Mouse (Mus musculus) heart, adult 9 months (tissue): ENCODE results near the gene Nfib.

Source experiments
- DNase-seq, 2 experiments: peaks; one replicate each; pipeline ENCODE4 v3.0.0; 2022; ENCODE audit warnings: low spot score in 2 of 2

Gene Nfib

DNA sequence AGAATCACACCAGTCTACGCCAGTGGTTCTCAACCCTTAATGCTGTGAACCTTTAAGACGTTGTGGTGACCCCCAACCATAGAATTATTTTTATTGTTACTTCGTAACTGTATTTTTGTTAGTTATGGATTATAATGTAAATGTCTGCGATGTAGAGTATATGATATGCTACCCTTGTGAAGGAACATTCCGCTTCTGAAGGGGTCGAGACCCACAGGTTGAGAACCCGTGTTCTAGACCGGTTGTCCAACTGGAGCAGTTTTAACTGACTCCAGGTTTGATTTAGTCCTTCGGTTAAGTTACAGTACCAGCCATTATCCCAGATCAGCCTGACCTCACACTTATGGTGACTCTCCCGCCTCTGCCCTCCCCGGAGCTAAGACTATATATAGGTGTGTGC is 70.4 kb downstream of the Nfib start:
- no peak for DNase-seq

DNA sequence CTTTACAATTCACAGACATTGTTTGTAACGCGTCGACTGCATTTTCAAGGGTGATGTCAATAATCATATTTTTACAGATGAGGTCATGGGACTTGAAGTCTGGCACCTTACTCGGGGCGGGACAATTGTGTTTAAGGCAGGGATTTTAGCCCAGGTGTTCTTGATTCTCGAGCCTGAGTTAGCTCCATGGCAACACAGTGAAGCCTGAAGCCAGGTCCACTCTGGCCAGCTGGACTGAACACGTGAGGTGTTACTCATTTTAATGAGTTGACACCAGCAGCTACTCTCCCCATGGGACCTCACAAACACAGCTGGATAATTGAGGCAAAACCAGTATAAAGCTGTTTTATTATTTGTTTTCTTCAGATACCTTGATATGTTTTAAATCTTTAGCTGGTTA is 71.2 kb downstream of the Nfib start:
- DNase-seq = no peak

DNA sequence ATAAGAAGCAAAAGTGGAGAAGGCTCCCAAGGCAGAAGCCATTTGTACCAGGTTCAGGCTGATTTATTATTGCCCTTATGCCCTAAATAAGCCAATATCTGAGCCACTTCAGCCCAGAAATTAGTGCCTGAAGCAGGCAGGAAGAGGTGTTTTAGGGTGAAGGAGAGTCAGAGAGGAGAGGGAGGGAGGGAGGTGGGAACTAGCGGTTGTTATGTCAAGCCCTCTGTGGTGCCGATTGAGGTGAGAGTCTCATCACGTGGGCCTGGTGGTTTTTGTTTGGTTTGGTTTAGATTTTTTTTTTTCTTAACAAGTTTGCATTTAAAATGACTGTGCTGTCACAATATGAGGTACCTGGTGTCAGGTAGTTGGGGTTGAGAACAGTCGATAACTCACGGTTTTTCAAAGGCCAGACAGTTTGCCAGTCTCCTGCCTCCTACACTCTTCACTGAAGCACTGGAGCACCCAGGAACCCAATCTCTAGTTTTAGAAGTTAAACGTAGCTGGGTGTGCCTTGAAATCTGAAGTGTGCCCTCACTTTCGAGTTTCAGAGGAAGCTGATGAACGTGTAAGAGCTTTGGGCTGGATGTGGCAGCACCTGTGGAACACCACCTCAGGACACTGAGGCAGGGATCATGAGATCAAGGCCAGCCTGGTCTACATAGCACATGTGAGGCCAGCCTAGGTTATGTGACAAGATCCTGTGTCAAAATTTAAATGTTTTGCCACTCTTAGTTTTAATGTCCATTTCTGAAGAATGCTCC is 81.1 kb downstream of the Nfib start:
- no peak for DNase-seq

DNA sequence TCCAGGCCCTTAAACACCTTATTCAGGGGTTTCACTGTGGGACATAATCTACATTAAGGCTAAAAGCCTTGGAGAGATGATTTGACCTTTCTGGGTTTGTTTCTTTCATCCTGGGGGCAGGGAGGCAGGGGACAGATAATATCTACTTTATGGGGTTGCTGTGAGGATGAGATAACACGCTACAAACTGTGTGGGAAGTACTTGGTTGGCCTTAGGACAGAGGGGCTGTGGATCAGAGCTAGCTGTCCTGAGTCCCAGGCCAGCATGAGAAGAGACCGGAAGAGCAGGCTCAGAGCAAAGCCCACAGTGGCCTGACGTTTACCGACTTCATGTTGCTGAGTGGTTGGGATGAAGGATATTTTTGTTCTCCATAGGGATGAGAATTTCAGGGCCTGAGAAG is 81.7 kb downstream of the Nfib start:
- DNase-seq = no peak

DNA sequence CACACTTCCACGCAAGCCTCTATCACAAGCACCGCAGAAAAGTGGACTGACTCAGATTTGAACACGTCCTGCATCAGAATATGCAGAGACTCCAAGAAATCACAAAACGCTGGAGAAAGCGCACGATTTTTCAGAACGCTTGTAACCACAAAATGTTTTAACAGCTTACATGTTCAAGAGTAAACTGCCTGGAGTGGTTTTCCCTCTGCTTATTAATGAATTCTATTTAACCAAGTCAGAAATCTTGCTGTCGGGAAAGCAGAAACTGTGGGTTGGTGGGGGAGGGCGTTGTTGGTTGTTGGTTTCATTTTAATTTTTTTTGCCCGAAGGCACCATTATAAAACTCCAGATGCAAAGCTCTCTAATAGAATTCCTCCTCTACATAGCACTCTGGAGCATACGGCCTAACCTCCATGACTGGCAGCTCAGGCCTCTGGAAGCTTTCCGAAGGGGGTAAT is 82.4 kb downstream of the Nfib start:
- no peak for DNase-seq

GRCm38 (mm10) chr4:82622321-82622836 is 83.2 kb downstream of the Nfib start:
- DNase-seq = peak in 1 of 2 experiments; percentile 23

DNA sequence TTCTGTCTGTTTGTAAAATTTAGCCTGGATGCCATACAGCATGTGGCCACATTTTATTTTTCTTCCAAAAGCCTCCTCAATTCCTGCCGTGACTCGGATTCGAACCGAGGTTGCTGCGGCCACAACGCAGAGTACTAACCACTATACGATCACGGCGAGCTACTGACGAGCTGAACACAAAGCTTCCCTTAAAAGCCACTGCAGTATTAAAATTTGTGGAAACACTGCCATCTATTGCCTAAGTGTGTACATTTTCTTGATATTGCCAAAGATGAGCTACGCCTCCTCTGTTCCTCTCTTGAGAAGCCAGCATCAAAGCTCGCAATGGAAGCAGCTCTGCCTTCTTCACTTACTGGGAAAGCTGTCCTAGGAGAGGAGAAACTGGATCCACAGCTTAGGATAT is 86.0 kb downstream of the Nfib start:
- no peak for DNase-seq

DNA sequence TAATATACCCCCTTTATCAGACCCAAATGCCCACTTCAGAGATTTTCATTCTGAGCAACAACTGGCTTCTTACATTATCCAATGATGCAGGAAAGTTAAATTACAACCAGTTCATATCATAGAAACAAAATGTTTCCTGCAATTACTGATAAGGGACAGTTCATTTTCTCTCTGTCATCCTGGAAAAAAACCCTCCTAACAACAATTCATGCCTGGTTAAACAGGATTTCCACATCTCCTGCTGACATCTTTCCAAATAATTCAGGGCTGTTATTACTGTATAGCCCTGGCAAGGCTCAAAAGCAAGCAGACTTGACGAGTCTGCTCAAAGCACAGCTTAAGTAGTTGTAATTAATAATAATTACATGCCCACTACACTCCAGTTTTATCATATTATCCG is 86.5 kb downstream of the Nfib start:
- DNase-seq = no peak

DNA sequence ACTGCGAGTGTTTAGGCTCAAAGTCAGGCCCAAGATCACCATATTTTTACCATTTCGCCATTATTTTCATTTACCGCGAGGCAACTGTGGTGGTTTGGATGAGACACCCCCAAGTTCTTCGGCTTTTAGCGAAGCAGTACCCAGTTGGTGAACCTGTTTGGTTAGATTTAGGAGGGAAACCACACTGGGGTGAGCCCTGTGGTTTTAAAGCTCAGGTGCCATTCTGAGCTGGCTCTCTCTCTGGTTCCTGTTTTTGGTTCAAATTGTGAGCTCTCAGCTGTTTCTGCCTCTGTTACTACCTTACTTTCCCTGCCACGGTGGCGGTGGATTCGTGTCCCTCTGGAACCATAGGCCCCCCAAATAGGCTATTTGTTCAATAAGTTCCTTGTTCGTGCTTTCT is 88.3 kb downstream of the Nfib start:
- no peak for DNase-seq

GRCm38 (mm10) chr4:82615712-82616111 is 89.8 kb downstream of the Nfib start:
- DNase-seq = no peak

DNA sequence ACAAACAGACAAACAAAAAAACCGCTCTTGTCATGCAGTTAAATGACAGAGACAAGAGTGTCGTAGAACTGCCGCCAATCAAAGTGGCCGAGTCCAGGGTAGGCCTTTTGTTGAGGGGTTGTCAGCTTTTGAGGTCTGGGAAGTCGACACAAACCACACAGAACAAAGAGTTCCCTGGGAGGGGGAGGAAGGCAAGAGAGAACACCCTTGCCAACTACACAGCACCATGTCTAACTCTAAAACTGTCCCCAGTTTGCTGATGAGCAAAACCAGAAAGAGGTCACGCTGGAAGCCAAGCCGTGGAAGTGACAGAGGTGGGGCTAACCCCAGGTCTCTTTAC is 91.1 kb downstream of the Nfib start:
- DNase-seq = no peak

DNA sequence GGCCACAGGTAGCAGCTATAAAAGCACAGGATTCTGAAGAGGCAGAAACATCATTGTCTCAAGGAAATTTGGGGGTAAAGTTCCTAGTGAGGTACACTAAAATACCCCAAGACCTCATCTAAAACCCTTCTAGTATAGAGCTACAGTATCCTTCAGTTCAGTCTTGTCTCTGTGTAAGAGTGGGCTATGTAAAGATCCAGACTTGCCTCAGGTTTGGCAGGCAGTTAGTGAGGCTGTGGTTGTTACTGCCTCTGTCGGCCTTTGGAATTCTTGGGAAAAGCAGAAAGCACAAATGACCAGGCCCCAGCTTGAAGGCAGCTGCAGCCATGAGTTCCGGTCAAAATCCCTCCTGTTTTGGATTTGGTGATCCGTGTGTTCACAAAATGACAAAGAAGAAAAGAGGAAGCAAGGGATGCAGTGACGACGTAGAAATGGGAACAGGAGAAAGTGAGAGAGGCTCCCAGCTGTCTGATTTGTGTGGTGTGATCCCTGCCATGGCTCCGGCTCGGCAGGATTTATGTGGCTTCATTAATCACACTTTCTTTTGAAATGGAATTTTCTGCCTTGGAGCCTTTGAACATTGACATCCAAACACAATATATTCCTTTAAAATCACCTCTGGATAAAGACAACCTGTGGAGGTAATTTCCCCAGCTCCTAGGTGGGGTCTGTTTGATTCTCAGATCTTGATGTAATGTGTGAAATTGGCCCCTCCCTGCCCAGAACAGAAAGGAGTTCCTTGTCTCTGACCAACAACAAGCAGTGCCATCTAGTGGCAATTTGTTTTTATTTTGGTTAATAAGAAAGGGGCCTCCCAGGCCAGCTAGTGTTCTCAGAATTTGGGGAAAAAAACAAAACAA is 91.7 kb downstream of the Nfib start:
- DNase-seq = peak; percentile 32 to 47

GRCm38 (mm10) chr4:82609676-82610075 is 95.9 kb downstream of the Nfib start:
- no peak for DNase-seq

GRCm38 (mm10) chr4:82608768-82609610 is 96.6 kb downstream of the Nfib start:
- DNase-seq = no peak

DNA sequence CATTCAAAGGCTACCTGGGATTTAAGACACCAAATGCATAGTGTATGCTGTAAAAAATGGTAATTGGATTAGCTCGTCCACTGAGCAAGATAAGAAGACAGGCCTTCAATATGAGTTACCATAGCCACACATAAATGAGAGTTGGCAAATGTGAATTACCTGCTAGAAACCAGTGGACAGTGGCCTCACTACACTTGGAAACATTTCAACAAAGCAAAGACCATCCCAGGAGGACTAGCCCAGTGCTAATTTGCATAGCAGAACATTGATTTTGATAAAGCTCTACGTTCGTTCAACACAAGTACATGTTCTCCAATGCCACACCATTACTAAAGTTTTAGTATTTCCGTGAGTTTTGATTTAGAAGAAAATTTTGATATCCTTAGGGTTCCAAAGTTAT is 98.3 kb downstream of the Nfib start:
- no peak for DNase-seq

GRCm38 (mm10) chr4:82606351-82606750 is 99.2 kb downstream of the Nfib start:
- no peak for DNase-seq

DNA sequence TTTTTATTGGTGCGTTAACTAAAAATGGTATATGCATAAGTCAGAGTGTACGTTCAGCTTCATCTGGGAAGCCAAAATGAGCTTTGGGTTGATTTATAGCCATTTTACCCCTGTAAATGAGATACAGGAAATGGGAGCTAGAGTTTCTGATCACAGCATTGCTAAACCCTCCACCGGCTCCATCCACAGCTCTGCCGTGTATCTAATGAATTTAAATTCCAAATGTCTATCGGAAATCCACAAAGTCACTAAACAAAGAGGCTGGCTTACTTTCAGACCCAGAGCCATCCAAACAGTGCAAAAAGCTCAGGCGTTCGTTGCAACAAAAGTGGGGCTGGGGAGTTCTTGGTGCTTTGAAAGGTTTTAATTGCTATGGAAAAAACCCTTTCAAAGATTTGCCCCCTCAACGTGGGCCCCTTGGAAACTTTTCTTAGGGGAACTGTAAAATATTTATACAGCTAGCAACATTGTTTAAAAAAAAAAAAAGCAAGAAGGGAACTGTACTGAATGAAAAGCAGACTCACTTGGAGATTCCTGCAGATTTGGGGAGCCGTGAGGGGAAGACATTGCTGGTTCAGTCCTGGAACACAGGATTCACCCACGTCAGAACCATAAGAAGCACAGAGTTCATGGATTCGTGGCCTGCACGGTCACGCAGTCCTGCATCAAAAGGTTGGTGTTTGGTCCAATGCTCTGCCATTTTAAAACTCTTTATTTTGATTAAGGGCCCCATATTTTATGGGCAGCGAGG is 100.3 kb downstream of the Nfib start:
- DNase-seq = no peak

DNA sequence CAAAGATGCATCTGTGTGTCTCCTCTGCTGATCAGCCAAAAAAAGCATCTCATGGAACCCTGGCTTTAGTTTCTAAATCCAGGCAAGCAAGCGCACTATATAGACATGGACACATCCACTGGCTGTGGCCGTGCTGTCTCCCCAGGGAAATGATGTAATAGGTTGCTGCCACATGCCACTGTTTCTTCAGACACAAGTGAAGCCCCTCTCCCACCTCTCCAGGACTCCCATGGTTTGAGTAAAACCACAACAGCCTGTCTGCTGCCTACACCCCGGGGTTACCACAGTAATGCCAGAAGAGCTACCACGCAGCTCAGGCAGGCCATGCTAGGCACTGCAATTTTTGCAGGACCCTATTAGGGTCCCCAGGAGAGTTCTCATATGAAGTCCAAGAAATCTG is 101.0 kb downstream of the Nfib start:
- DNase-seq = no peak

DNA sequence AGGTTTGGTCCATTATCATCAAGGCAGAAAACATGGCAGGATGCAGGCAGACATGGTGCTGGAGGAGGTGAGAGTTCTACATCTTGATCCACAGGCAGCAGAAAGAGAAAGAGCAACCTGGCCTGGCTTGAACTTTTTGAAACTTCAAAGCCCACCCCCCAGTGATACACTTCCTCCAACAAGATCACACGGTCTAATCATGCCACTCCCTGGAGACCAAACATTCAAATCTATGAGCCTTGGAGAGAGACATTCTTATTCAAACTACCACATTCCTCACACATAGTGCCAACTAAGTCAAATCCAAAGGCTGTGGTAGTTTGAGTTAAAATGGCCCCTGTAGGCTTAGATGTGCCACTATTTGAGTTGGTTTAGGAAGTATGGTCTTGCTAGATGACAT is 104.9 kb downstream of the Nfib start:
- no peak for DNase-seq

DNA sequence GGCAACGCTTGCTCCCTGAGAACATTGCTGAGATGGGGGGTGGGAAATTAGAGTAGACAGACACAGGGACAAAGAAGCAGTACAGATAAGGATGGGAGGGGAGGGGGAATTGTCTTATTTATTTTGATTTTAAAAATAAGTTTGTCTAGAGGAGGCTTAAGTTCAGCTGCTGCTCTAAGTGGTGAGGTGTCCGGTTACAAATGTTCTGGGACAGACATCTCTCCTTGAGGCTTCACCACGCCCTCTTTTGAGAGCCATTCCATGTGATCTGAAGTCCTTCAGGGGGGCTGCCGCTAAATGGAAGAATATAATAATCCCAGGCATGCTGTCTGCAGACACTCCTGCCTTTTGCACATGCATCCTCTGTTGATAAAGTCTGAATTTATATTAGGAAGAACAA is 107.1 kb downstream of the Nfib start:
- DNase-seq = peak; percentile 8 to 17
